Mouse (Mus musculus): ENCODE data around the gene Fabp1.

Gene Fabp1

GRCm38 (mm10) chr6:71199612-71200011 is at the start of gene Fabp1:
Gene Fabp1 (plus strand): TSS chr6:71199827.
- DNase-seq, result no peak

- DNase-seq, result no peak
Observed at GRCm38 (mm10) chr6:71151098-71151497, 48.5 kb upstream of the Fabp1 start.

GRCm38 (mm10) chr6:71153486-71153885 is 46.1 kb upstream of the Fabp1 start:
- no peak for DNase-seq

GRCm38 (mm10) chr6:71154861-71155260 is 44.8 kb upstream of the Fabp1 start:
- DNase-seq, result no peak

GRCm38 (mm10) chr6:71156674-71157326 is 42.8 kb upstream of the Fabp1 start:
- DNase-seq, result no peak

- no peak for DNase-seq
Observed at GRCm38 (mm10) chr6:71161290-71161689, 38.3 kb upstream of the Fabp1 start.

- peak; percentile 42 for DNase-seq
Observed at GRCm38 (mm10) chr6:71162269-71162668, 37.4 kb upstream of the Fabp1 start.

- DNase-seq, result peak; percentile 54
Observed at GRCm38 (mm10) chr6:71164394-71164793, 35.2 kb upstream of the Fabp1 start.

GRCm38 (mm10) chr6:71166551-71167169 is 33.0 kb upstream of the Fabp1 start:
- DNase-seq, result no peak

- DNase-seq, result no peak
Observed at GRCm38 (mm10) chr6:71172812-71173580, 26.6 kb upstream of the Fabp1 start.

GRCm38 (mm10) chr6:71180596-71180995 is 19.0 kb upstream of the Fabp1 start:
- DNase-seq, result no peak

- no peak for DNase-seq
Observed at GRCm38 (mm10) chr6:71184941-71185604, 14.6 kb upstream of the Fabp1 start.

- no peak for DNase-seq
Observed at GRCm38 (mm10) chr6:71189578-71189977, 10.0 kb upstream of the Fabp1 start.

GRCm38 (mm10) chr6:71190501-71190900 is 9.1 kb upstream of the Fabp1 start:
- DNase-seq, result no peak

- DNase-seq, result no peak
Observed at GRCm38 (mm10) chr6:71193151-71193740, 6.4 kb upstream of the Fabp1 start.

- no peak for DNase-seq
Observed at GRCm38 (mm10) chr6:71196107-71196506, 3.5 kb upstream of the Fabp1 start.

GRCm38 (mm10) chr6:71197636-71198535 is 1.7 kb upstream of the Fabp1 start:
- DNase-seq, result no peak

- DNase-seq, result no peak
Observed at GRCm38 (mm10) chr6:71201925-71202324, 2.3 kb downstream of the Fabp1 start.

- DNase-seq, result no peak
Observed at GRCm38 (mm10) chr6:71203674-71204073, 4.0 kb downstream of the Fabp1 start.

- DNase-seq, result no peak
Observed at GRCm38 (mm10) chr6:71204166-71204565, 4.5 kb downstream of the Fabp1 start.

- no peak for DNase-seq
Observed at GRCm38 (mm10) chr6:71208691-71209090, 9.1 kb downstream of the Fabp1 start.

- DNase-seq, result no peak
Observed at GRCm38 (mm10) chr6:71211917-71212316, 12.3 kb downstream of the Fabp1 start.

Measured in kidney, postnatal 10 days (tissue).